Mouse (Mus musculus): Measurements from ENCODE around the gene Reck. TPM values are rescaled to one million over a fixed set of nuclear protein-coding genes. Genes with fewer than 3 reads are reported as not detected.
A peak's percentile ranks its signal among the peaks of the same experiment; 100 is the strongest.

Gene Reck
- 10.2 and 11.3 TPM in 2 replicates for polyA plus RNA-seq (2015; fragmentation: Nextera tagmentation; extraction: Ambion mirVana)

GRCm38 (mm10) chr4:43875160-43875918, at the start of gene Reck:
Reck (plus strand) TSS chr4:43875530.
- TF ChIP-seq CTCF (IDR thresholded peaks at IDR 0.05; ENCODE audit: low read depth) (no peak), EP300 (optimal IDR thresholded peaks at IDR 0.05) (no peak)
- H3K36me3 ChIP-seq (ENCODE audit: control insufficient read depth, insufficient read depth, low read length), result no peaks in the 10 kb centered on the region
- H3K27me3 ChIP-seq (ENCODE audit: control insufficient read depth, insufficient read depth, low read length), result no peaks in the 10 kb centered on the region
- H3K9ac ChIP-seq (ENCODE audit: low read length), result peak within 1 kb of the TSS; percentile 78
- DNase-seq (ENCODE audit: low spot score) (peak; percentile 84), ATAC-seq (ENCODE audit: low FRiP score, low TSS enrichment) (peak; percentile 89)
- peak within 1 kb of the TSS; percentile 40; the same call in 1 of the 2 replicates for H3K27ac ChIP-seq (replicated peaks)
- no peaks in the 10 kb centered on the region for H3K9me3 ChIP-seq (ENCODE audit: control insufficient read depth, low read length)
- 0 out of 2 replicates have a peak, but pooled peaks cover 4% of the 10 kb centered on the region for H3K4me1 ChIP-seq (replicated peaks; ENCODE audit: control insufficient read depth, insufficient read depth)
- under 1% methylated on average over 65 of the region's 73 CpGs for WGBS
- peak within 1 kb of the TSS; percentile 97 for H3K4me2 ChIP-seq (replicated peaks; ENCODE audit: low read depth)
- peak within 1 kb of the TSS; percentile 90 for H3K4me3 ChIP-seq (ENCODE audit: low read depth, low read length)

GRCm38 (mm10) chr4:43828806-43829205, 46.5 kb upstream of the Reck start:
- no peak for DNase-seq (ENCODE audit: low spot score)

GRCm38 (mm10) chr4:43832031-43832430, 43.3 kb upstream of the Reck start:
- H3K4me1 ChIP-seq (replicated peaks; ENCODE audit: control insufficient read depth, insufficient read depth), result no peaks in the 10 kb centered on the region
- H3K9me3 ChIP-seq (ENCODE audit: control insufficient read depth, low read length), result no peaks in the 10 kb centered on the region
- no peak overlapping the region for H3K27ac ChIP-seq (replicated peaks)
- H3K9ac ChIP-seq (ENCODE audit: low read length), result no peak overlapping the region
- DNase-seq (ENCODE audit: low spot score) (no peak), ATAC-seq (ENCODE audit: low FRiP score, low TSS enrichment) (no peak)
- no peaks in the 10 kb centered on the region for H3K27me3 ChIP-seq (ENCODE audit: control insufficient read depth, insufficient read depth, low read length)
- H3K4me3 ChIP-seq (ENCODE audit: low read depth, low read length), result no peak overlapping the region
- no peak for TF ChIP-seq EP300 (optimal IDR thresholded peaks at IDR 0.05)
- peak; percentile 33 for TF ChIP-seq CTCF (IDR thresholded peaks at IDR 0.05; ENCODE audit: low read depth)
- no peaks in the 10 kb centered on the region for H3K36me3 ChIP-seq (ENCODE audit: control insufficient read depth, insufficient read depth, low read length)
- WGBS, result 64% methylated on average over 5 of the region's 5 CpGs
- H3K4me2 ChIP-seq (replicated peaks; ENCODE audit: low read depth), result no peak overlapping the region

More at GRCm38 (mm10) chr4:43828806-43829205, 46.5 kb upstream of the Reck start:
- Histone ChIP-seq H3K36me3 (ENCODE audit: control insufficient read depth, insufficient read depth, low read length) (no peaks in the 10 kb centered on the region), H3K9ac (ENCODE audit: low read length) (no peak overlapping the region), H3K4me1 (replicated peaks; ENCODE audit: control insufficient read depth, insufficient read depth) (no peaks in the 10 kb centered on the region), H3K27me3 (ENCODE audit: control insufficient read depth, insufficient read depth, low read length) (no peaks in the 10 kb centered on the region), H3K4me2 (replicated peaks; ENCODE audit: low read depth) (no peak overlapping the region), H3K4me3 (ENCODE audit: low read depth, low read length) (no peak overlapping the region), H3K9me3 (ENCODE audit: control insufficient read depth, low read length) (no peaks in the 10 kb centered on the region), H3K27ac (replicated peaks) (no peak overlapping the region)
- TF ChIP-seq CTCF (IDR thresholded peaks at IDR 0.05; ENCODE audit: low read depth) (no peak), EP300 (optimal IDR thresholded peaks at IDR 0.05) (no peak)
- no peak for ATAC-seq (ENCODE audit: low FRiP score, low TSS enrichment)
- WGBS, result 82% methylated on average over 4 of the region's 4 CpGs

- DNase-seq (ENCODE audit: low spot score) (no peak), ATAC-seq (ENCODE audit: low FRiP score, low TSS enrichment) (no peak)
- TF ChIP-seq EP300 (optimal IDR thresholded peaks at IDR 0.05) (no peak), CTCF (IDR thresholded peaks at IDR 0.05; ENCODE audit: low read depth) (no peak)
- H3K27me3 ChIP-seq (ENCODE audit: control insufficient read depth, insufficient read depth, low read length), result no peaks in the 10 kb centered on the region
- no peak overlapping the region for H3K27ac ChIP-seq (replicated peaks)
- H3K4me1 ChIP-seq (replicated peaks; ENCODE audit: control insufficient read depth, insufficient read depth), result no peaks in the 10 kb centered on the region
- no peak overlapping the region for H3K4me3 ChIP-seq (ENCODE audit: low read depth, low read length)
- no peak overlapping the region for H3K4me2 ChIP-seq (replicated peaks; ENCODE audit: low read depth)
- WGBS, result 69% methylated on average over 5 of the region's 5 CpGs
- no peaks in the 10 kb centered on the region for H3K9me3 ChIP-seq (ENCODE audit: control insufficient read depth, low read length)
- no peak overlapping the region for H3K9ac ChIP-seq (ENCODE audit: low read length)
- no peaks in the 10 kb centered on the region for H3K36me3 ChIP-seq (ENCODE audit: control insufficient read depth, insufficient read depth, low read length)
Measured at GRCm38 (mm10) chr4:43833752-43834151, 41.6 kb upstream of the Reck start.

GRCm38 (mm10) chr4:43834749-43835148, 40.6 kb upstream of the Reck start:
- WGBS, result 60% methylated on average over 4 of the region's 4 CpGs

GRCm38 (mm10) chr4:43838326-43838725, 37.0 kb upstream of the Reck start:
- ATAC-seq (ENCODE audit: low FRiP score, low TSS enrichment) (no peak), DNase-seq (ENCODE audit: low spot score) (no peak)
- Histone ChIP-seq H3K9me3 (ENCODE audit: control insufficient read depth, low read length) (no peaks in the 10 kb centered on the region), H3K4me2 (replicated peaks; ENCODE audit: low read depth) (no peak overlapping the region), H3K4me1 (replicated peaks; ENCODE audit: control insufficient read depth, insufficient read depth) (no peaks in the 10 kb centered on the region), H3K36me3 (ENCODE audit: control insufficient read depth, insufficient read depth, low read length) (no peaks in the 10 kb centered on the region), H3K4me3 (ENCODE audit: low read depth, low read length) (no peak overlapping the region), H3K9ac (ENCODE audit: low read length) (no peak overlapping the region), H3K27me3 (ENCODE audit: control insufficient read depth, insufficient read depth, low read length) (no peaks in the 10 kb centered on the region), H3K27ac (replicated peaks) (no peak overlapping the region)
- TF ChIP-seq CTCF (IDR thresholded peaks at IDR 0.05; ENCODE audit: low read depth), result no peak
- no peak for TF ChIP-seq EP300 (optimal IDR thresholded peaks at IDR 0.05)
- WGBS, result 53% methylated on average over 3 of the region's 3 CpGs

More at GRCm38 (mm10) chr4:43834749-43835148, 40.6 kb upstream of the Reck start:
- no peaks in the 10 kb centered on the region for H3K4me1 ChIP-seq (replicated peaks; ENCODE audit: control insufficient read depth, insufficient read depth)
- H3K9me3 ChIP-seq (ENCODE audit: control insufficient read depth, low read length), result no peaks in the 10 kb centered on the region
- DNase-seq (ENCODE audit: low spot score) (no peak), ATAC-seq (ENCODE audit: low FRiP score, low TSS enrichment) (no peak)
- H3K4me2 ChIP-seq (replicated peaks; ENCODE audit: low read depth), result no peak overlapping the region
- no peak overlapping the region for H3K27ac ChIP-seq (replicated peaks)
- no peaks in the 10 kb centered on the region for H3K27me3 ChIP-seq (ENCODE audit: control insufficient read depth, insufficient read depth, low read length)
- H3K4me3 ChIP-seq (ENCODE audit: low read depth, low read length), result no peak overlapping the region
- TF ChIP-seq CTCF (IDR thresholded peaks at IDR 0.05; ENCODE audit: low read depth) (no peak), EP300 (optimal IDR thresholded peaks at IDR 0.05) (no peak)
- no peak overlapping the region for H3K9ac ChIP-seq (ENCODE audit: low read length)
- no peaks in the 10 kb centered on the region for H3K36me3 ChIP-seq (ENCODE audit: control insufficient read depth, insufficient read depth, low read length)

Data from stomach, postnatal 0 days (tissue).